Mouse (Mus musculus): Measurements from ENCODE around the gene Lypd8. TPM values are rescaled to one million over a fixed set of nuclear protein-coding genes. Genes with fewer than 3 reads are reported as not detected.

Lypd8 gene
- not detected for total RNA-seq (2023)

DNA sequence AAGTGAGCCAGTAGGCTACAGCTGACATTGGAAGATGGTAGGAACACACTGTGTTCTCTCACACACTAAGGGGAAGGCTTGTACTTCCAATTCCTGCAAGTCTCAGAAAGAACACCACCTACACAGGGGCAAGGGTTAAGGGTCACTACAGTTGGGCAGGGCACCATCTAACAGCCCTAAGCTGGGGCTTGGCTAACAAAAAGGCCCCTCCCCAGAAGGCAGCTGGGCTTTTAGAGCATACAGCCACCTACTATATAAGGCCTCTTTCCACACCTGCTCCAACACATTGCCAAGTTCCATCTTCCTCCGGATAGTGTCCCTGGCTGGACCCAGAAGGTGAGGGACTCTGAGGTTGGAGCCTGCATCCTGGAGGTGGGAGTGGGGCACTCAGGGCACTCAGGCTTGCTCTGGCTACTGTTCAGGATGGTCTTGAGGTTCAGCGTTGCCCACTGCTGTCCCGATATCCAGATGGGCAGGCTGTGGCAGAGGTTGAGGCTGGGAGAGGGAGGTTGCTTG, at the start of gene Lypd8:
Gene Lypd8 (plus strand): TSS at position 281 of the 516 bp plus-strand sequence.

DNA sequence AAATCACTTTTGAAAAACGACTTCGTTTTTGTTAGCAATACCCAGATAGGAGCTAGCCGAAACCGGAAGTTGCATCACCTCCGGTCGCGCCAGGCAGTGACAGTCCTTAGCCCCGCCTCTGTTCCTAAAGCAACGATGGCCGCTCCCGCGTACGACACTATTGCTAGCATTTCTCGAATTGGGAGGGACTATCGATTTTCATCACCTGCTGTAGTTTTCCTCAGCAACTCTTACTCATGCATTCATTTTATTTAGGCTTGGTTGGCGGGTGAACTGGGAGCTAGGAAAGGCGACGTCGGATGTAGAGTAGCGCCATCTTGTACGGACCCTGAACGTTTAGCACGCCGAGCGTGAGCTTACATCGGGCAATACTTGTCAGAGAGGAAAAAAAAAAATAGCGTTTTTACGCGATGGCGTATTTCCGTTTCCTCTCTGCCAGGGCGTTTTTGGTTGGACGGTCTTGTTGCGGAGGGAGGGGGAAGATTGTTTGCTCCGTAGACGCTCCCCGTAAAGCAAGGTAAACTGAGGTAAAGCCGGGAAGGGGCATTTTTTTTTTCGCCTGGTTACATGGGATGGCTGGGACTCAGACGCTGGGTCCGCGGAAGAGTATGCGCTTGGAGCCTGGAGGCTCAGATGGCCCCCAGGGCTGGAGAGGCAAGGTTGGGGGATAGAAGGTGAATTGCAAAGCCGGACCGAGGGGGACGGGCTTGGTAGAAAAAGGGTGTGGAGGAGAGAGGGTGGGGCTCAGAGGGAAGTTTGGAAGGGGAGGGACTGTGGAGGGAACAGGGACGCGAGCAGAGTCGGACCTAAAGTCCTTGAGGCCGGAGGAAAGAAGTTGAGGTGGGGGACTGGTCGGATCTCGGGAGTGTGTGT, 48.3 kb upstream of the Lypd8 start, which contains the start of the genes Zfp672 and Sh3bp5l:
Gene Zfp672 (minus strand): TSS at position 64 of the 873 bp plus-strand sequence.
Gene Sh3bp5l (plus strand): TSS at position 449 of the 873 bp plus-strand sequence.

DNA sequence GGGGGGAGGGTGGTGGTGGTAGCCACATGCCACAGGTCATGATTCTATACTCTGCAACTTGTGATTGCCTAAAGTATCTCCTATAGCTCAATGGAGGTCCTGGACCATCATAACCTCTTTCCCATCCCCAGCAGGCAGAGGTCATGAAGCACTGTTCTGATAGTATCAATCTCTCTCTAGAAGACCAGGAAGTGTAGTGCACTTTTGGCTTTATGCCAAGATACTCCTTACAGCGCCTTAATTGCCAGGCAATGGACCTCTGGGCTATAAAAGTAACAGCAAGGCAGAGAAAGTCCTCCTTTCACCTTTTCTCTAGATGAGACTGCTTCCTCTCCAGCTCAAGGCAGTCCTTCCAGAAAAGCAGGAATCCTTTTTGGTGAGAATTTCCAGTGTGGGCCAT, 42.0 kb downstream of the Lypd8 start, which contains the start of gene 1810065E05Rik:
Gene 1810065E05Rik (plus strand): TSS at position 297 of the 400 bp plus-strand sequence.

DNA sequence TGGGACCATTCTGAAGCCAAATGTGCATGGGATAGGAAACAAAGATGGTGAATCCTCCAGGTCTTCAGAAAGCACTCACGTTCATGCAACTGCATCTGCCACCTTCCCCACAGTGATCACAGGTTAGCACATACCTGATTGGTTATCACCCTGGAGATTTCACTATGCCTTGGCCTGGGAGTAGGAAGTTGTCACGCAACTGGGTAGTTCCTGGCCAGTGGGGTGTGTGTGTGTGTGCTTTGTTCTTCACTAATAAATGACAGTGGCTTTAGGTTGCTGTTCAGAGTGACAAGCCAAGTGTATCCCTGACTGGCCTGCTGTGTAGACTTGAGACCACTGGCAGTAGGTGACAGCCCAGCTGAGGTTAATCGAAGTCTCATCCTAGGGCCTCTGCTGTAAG, 53.4 kb downstream of the Lypd8 start, which contains the start of gene Gm12253:
Gene Gm12253 (plus strand): TSS at position 301 of the 400 bp plus-strand sequence.

Other genes with a start within 250 kb of the Lypd8 start
- 1 to 10 TPM; 7.3 to 8.3 TPM for gene Gemin5, start 210.5 kb upstream of the Lypd8 start, total RNA-seq (2023)
- 10 to 100 TPM; 17.1 to 21.2 TPM for gene Mrpl22, start 207.4 kb upstream of the Lypd8 start, total RNA-seq (2023)
- gene Igtp, start 179.5 kb upstream of the Lypd8 start, total RNA-seq (2023) = 1 to 10 TPM; 9.8 TPM
- 1 to 10 TPM; 6.6 to 7.5 TPM for gene Irgm2, start 179.4 kb upstream of the Lypd8 start, total RNA-seq (2023)
- 10 to 100 TPM; 78.3 to 95.3 TPM for gene 4930438A08Rik, start 104.2 kb upstream of the Lypd8 start, total RNA-seq (2023)
- 10 to 100 TPM; 10.7 to 13.9 TPM for gene Zfp692, start 72.0 kb upstream of the Lypd8 start, total RNA-seq (2023)
- gene Zfp672, start 48.7 kb upstream of the Lypd8 start, total RNA-seq (2023) = 10 to 100 TPM; 21.6 to 22.7 TPM
- gene Sh3bp5l, start 48.3 kb upstream of the Lypd8 start, total RNA-seq (2023) = 10 to 100 TPM; 28.1 to 32.3 TPM
- not detected for gene 1810065E05Rik, start 42.1 kb downstream of the Lypd8 start, total RNA-seq (2023)
- not detected for gene Gm12253, start 53.5 kb downstream of the Lypd8 start, total RNA-seq (2023)
- not detected for gene Lypd9, start 73.9 kb downstream of the Lypd8 start, total RNA-seq (2023)
- gene Olfr30, start 83.2 kb downstream of the Lypd8 start, total RNA-seq (2023) = not detected
- not detected for gene Olfr332, start 113.5 kb downstream of the Lypd8 start, total RNA-seq (2023)
- not detected for gene Olfr331, start 123.5 kb downstream of the Lypd8 start, total RNA-seq (2023)
- not detected for gene Olfr330, start 155.8 kb downstream of the Lypd8 start, total RNA-seq (2023)
- not detected for gene Olfr329-ps, start 167.4 kb downstream of the Lypd8 start, total RNA-seq (2023)
- under 1 TPM; 0.16 to 0.44 TPM for gene Olfr328, start 176.6 kb downstream of the Lypd8 start, total RNA-seq (2023)
- not detected for gene Olfr224, start 191.5 kb downstream of the Lypd8 start, total RNA-seq (2023)
- gene Olfr325, start 198.7 kb downstream of the Lypd8 start, total RNA-seq (2023) = not detected
- gene Olfr324, start 216.1 kb downstream of the Lypd8 start, total RNA-seq (2023) = not detected
- gene 2210407C18Rik, start 237.0 kb downstream of the Lypd8 start, total RNA-seq (2023) = not detected

All from neutrophil, adult 59 days (primary cell).